Mouse (Mus musculus) embryonic fibroblast, embryonic 13.5 days (primary cell): Measurements from ENCODE around the gene B430306N03Rik. TPM values are rescaled to one million over a fixed set of nuclear protein-coding genes. Genes with fewer than 3 reads are reported as not detected.

ENCODE experiments used
- H3K27ac ChIP-seq: 2 replicates; pipeline ENCODE4 v1.5.1; 2012; ENCODE audit warnings: low read length, control low read depth, inconsistent platforms; ENCODE audit not compliant: insufficient read depth
- H3K4me1 ChIP-seq: 2 replicates; pipeline ENCODE4 v1.6.1; 2011; ENCODE audit warnings: low read length; ENCODE audit not compliant: control insufficient read depth, insufficient read depth
- H3K4me3 ChIP-seq: 2 replicates; pipeline ENCODE4 v1.5.1; 2011; ENCODE audit warnings: mild to moderate bottlenecking, control low read depth, low read length; ENCODE audit not compliant: insufficient read depth
- CTCF ChIP-seq: IDR thresholded peaks from 2 replicates; pipeline ENCODE4 v1.5.1; 2011; ENCODE audit warnings: mild to moderate bottlenecking, control low read depth, low read length, moderate library complexity, borderline replicate concordance; ENCODE audit not compliant: insufficient read depth
- POLR2A ChIP-seq: IDR thresholded peaks from 2 replicates; pipeline ENCODE4 v1.6.1; 2011; ENCODE audit warnings: low read depth, mild to moderate bottlenecking, control low read depth, low read length, moderate library complexity
- polyA plus RNA-seq: library from polyadenylated mRNA; stranded (reverse); fragments of >200 nt; gene quantifications from 2 replicates; pipeline ENCODE4 v1.2.4, GENCODE M21; 2011; ENCODE audit warnings: low read depth; ENCODE audit not compliant: missing spikeins, insufficient read length

B430306N03Rik gene
- polyA plus RNA-seq, 1 experiment: 0.19 TPM

DNA sequence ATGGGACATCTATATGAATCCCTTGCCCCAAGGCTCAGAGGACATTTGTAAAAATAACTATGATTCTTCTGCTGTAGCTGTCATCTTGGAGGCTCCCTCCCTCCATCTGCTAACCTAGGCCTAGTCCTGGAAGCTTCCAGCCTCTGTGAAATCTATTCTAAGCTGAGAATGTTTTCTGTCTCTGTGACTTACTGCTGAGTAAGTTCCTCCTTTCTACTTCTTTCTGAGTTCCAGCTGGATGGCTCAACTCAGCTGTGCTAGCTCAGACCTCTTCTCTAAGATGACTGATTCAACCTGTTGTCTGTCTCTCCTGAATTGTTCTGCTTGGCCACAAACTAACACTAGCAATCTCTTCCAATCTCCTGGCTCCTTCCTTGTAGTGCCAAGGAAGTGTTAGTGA, 37.6 kb upstream of the B430306N03Rik start:
- TF ChIP-seq CTCF: no peak
- TF ChIP-seq POLR2A: no peak
- Histone ChIP-seq H3K27ac (no peak overlapping the region), H3K4me1 (no peaks in the 10 kb centered on the region), H3K4me3 (no peak overlapping the region)

DNA sequence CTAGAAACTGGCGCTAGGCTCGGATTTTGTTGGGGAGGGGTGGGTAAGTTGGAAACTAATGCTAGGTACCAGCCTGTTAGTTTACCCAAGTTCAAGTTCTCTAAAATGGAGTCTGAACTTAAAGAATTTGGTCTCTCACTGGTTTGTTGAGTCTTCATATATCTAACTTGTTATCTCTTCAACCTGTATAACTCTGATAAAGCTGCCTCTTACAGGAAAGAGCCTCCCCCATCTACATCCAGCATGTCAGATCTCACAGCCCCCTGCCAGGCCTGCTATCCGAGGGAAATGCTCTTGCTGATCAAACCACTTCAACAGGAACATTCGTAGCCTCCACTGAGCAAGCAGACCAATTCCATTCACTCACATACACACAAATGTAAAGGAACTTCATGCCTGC, 36.9 kb upstream of the B430306N03Rik start:
- no peak for TF ChIP-seq CTCF
- no peak for TF ChIP-seq POLR2A

DNA sequence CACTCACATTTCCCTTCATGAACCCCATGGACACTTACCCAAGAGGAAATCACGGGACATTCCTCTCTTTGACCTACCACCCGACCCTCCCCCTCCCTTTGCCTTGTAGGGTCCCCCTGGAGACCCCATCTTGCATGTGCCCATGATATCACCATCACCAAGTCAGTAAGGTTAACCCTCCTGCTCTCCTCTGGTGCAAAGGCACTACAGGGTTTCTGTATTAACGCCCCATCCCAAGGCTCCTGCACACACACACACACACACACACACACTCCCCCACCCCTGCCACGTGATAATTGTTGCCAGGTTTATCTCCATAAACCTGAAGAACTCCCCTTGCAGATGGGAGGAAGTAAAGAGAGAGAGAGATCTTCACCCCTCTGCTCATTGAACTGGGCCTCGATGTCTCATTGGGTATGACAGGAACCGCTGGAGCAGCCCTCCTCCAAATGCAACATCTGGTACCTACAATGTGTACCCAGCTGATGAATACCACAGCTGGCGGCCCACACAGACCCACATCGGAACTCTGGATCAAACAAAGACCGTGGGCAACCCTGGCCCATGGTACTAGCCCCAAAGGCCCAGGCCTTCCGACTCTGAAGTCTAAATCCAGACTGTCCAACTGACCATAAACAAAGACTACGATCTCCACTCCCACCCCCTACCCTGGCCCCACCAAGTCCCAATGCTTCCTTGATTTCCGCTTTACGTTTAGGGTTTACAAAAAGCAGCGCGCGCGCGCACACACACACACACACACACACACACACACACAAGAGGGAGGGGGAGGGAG, 34.8 kb upstream of the B430306N03Rik start:
- TF ChIP-seq CTCF (no peak), POLR2A (no peak)
- no peak overlapping the region for H3K27ac ChIP-seq
- no peaks in the 10 kb centered on the region for H3K4me1 ChIP-seq
- no peak overlapping the region for H3K4me3 ChIP-seq

More for the DNA sequence above, 36.9 kb upstream of the B430306N03Rik start:
- Histone ChIP-seq H3K4me1 (no peaks in the 10 kb centered on the region), H3K4me3 (no peak overlapping the region), H3K27ac (no peak overlapping the region)

DNA sequence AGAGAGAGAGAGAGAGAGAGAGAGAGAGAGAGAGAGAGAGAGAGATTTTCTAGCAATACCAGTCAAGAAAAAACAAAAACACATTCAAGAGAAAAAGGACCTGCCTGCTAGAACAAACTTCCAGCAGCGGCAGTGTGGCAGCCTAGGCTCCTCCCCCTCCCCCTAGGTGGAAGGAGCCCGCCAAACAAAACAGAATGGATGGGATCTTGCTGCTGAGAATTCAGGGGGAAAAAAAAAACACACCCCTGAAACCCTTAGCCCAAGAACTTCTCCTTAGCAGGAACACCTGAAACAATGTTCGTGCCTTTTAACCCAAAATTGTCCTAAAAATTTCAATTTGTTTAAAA, 34.2 kb upstream of the B430306N03Rik start:
- H3K4me3 ChIP-seq: no peak overlapping the region
- TF ChIP-seq CTCF (no peak), POLR2A (no peak)

DNA sequence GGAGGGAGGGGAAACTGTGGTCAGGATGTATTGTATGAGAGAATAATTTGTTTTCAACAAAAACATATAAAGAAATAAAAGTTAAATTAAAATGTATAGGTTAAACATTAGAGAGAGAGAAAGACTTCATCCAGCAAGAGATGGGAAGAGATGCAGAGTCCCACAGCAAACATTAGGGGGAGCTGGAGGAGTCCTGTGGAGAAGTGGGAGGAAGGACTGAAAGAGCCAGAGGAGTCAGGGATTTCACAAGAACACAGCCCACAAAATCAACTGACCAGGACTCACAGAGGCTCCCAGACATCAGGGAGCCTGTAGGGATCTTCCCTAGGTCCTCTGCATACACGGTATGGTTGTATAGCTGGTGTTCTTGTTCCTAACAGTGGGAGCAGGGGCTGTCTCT, 29.2 kb upstream of the B430306N03Rik start:
- H3K27ac ChIP-seq: no peak overlapping the region
- TF ChIP-seq POLR2A: no peak
- TF ChIP-seq CTCF: no peak
- no peak overlapping the region for H3K4me3 ChIP-seq
- H3K4me1 ChIP-seq: no peaks in the 10 kb centered on the region

More for the DNA sequence above, 34.2 kb upstream of the B430306N03Rik start:
- H3K4me1 ChIP-seq: no peaks in the 10 kb centered on the region
- no peak overlapping the region for H3K27ac ChIP-seq

DNA sequence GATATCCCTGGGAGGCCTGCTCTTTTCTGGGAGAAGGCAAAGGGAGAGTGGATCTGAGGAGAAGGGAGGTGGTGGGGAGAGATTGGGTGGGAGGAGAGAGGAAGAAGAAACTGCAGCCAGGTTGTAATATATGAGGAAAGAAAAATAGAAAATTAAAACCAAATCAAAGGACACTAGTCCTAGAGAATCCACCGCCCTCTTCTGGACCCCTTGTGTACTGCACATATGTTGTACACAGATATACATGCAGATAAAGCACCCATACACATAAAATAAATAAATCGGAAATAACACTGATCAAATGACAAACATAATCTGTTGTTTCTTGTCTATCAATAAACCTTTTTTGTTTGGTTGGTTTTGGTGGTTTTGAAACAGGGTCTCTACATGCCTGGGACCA, 28.7 kb upstream of the B430306N03Rik start:
- H3K4me1 ChIP-seq: no peaks in the 10 kb centered on the region
- TF ChIP-seq CTCF: no peak
- TF ChIP-seq POLR2A: no peak
- no peak overlapping the region for H3K4me3 ChIP-seq

DNA sequence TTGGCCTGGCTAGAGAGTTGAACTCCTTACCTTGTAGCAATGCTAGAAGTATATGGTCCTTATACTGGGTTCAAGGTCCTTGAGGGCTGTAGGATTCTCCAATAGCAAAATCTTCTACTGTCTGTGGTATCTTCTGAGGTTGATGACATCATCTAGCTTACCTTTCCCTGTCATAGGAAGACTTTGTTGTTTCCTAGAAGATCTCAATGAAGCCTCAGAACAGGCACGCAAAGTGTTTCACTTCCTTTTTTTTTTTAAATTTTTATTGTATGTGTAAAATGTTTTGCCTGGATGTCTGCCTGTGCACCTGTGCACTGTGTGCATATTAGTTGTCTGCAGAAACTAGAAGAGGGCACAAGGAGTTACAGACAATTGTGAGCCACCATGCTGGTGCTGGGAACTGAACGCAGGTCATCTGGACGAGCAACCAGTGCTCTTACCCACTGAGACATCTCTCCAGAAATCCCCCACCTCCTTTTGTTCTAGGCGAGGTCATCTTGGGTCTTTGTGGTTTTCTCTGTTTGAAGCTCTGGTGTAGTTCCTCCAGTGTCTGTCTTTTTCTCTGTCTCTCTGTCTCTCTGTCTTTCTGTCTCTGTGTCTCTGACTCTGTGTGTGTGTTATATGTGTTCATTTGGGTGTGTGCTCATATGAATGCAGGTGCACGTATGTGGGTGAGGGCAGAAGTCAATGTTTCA, 22.3 kb upstream of the B430306N03Rik start:
- H3K4me3 ChIP-seq: no peak overlapping the region
- H3K27ac ChIP-seq: no peak overlapping the region
- H3K4me1 ChIP-seq: no peaks in the 10 kb centered on the region
- TF ChIP-seq CTCF (no peak), POLR2A (no peak)

More for the DNA sequence above, 28.7 kb upstream of the B430306N03Rik start:
- no peak overlapping the region for H3K27ac ChIP-seq

DNA sequence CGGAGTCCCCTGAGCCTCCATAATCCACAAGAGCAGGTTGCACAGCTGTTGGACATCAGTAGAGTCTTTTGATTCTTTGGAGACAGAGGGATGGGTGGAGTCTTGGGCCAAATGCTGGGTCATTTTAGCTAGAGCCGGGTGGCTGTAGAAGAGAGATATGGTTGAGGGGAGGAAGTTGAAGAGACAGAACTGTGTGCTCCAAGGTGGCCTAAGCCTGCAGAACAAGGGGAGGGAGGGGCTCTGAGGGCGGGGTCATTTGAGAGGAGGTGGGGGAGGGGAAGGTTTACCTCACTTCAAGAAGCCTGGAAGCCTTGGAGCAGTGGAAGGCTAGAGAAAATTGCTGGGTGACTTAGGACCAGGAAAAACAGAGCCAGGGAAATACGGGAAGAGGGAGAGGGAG, 16.7 kb upstream of the B430306N03Rik start, which contains the start of gene Treml2:
Gene Treml2 (plus strand): TSS at position 296 of the 400 bp plus-strand sequence.
- H3K4me1 ChIP-seq: no peaks in the 10 kb centered on the region
- TF ChIP-seq CTCF (no peak), POLR2A (no peak)
- H3K4me3 ChIP-seq: no peak within 1 kb of the TSS
- H3K27ac ChIP-seq: no peak within 1 kb of the TSS

DNA sequence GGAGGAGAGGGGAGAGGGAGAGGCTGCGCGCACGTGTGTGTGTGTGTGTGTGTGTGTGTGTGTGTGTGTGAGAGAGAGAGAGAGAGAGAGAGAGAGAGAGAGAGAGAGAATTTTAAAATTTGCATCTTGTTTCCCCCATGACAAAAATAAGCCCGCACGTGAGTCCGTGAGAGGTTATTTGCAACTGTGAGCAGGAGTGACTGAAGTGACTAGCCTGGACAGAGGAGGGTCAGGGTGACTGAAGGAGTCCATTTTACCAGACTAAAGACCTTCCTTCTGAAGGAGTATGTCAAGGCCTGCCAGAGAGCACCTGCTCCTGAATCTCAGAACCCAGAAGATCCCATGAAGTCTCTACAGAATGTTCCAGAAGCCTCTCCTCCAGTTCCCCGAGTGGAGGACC, 16.2 kb upstream of the B430306N03Rik start:
- H3K4me1 ChIP-seq: no peaks in the 10 kb centered on the region
- no peak overlapping the region for H3K27ac ChIP-seq
- TF ChIP-seq POLR2A (no peak), CTCF (no peak)
- no peak overlapping the region for H3K4me3 ChIP-seq

DNA sequence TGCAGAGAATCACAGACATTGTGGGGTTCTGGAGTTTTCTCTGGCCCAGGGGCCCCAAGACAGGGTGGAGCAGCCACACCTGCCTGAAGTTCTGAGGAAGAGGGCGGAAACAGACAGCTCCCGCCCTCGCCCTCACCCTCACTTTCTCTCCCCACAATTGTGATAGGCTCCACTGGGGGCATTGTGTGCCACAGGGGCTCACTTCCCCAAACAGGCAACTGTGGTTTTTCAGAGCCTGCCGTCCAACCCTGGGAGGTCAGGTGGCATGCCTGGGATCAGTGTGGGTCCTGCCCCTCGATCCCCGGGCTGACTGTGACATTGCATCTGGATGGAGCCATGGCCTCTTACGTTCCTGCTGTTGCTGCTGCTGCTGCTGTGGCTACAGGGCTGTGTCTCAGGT, 15.7 kb upstream of the B430306N03Rik start:
- Histone ChIP-seq H3K4me1 (no peaks in the 10 kb centered on the region), H3K27ac (no peak overlapping the region), H3K4me3 (no peak overlapping the region)
- TF ChIP-seq CTCF: no peak
- no peak for TF ChIP-seq POLR2A
